ENCODE assay signal across 24 mouse cellular contexts in the genomic region with DNA sequence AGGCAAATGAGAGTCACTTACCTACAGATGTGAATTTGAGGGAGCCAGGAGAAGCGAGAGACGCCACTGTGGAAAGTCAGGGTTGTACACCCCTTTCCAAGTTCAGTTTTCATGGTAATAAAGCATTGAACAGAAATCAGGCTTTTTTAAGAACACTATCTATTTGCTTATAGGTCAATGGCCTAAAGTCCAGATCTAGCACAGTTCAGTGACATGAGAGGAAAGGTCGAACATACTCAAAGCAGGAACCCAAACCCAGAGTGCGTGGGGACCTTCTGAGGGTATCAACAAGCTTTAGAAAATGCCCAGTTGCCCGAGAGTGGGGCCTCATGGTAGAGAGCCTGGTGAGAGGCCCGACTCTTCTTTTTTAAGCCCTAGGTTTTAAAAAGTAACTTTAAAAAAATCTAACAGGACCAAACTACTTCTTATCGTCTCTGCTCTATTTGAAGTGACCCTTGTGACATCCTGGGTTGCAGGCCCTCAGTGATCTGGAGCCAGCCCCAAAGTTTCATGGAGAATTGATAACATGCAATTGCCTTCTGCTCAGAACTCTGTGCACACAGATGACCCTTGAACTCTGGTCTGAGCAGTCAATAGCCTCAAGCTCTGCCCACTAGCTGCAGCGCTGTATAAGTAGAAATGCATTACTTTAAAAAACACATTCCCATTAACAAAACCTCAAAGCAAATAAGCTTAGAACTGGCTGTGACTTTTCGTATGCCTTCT. TPM values are rescaled to one million over a fixed set of nuclear protein-coding genes. Genes with fewer than 3 reads are reported as not detected.
DNase-seq lines count a peak whose midpoint lies in the region; ATAC-seq and TF ChIP-seq lines count a peak whose summit lies in the region.
"Had no signal": no experiment of that assay in that cellular context is flagged by ENCODE, and none has a peak within 500 bp of the region (broad histone marks: within the 10 kb centered on the region; RNA-seq: fewer than 3 reads in every experiment).

A gene (minus strand): TSS at position 121 of the 726 bp plus-strand sequence.

- H3K4me1 ChIP-seq in intestine, postnatal 0 days (replicated peaks; ENCODE audit: control insufficient read depth, insufficient read depth, low read length) = no peaks in the 10 kb centered on the region
- no peaks in the 10 kb centered on the region; a peak in 1 of 4 replicates for H3K4me1 ChIP-seq in liver, embryonic 14.5 days (replicated peaks; ENCODE audit: control insufficient read depth in 2 of 2, insufficient read depth in 2 of 2, low read length in 1 of 2)
- H3K4me1 ChIP-seq in midbrain, embryonic 16.5 days (ENCODE audit: control insufficient read depth, insufficient read depth, low read length) = no peaks in the 10 kb centered on the region
- H3K4me1 ChIP-seq: embryonic facial prominence, embryonic 12.5 days; forebrain, embryonic 15.5 days; heart, embryonic 15.5 days had no signal

- DNase-seq in heart, adult 11 months = peak; percentile 33
- DNase-seq in heart, postnatal 36 days = no peak
- DNase-seq in liver, embryonic 14.5 days (ENCODE audit: low read depth in 3 of 3, low spot score in 3 of 3) = peak in 1 of 3 experiments; percentile 5
- DNase-seq in yolk sac, embryonic 10.5 days (ENCODE audit: low spot score) = peak; percentile 69
- no peak for DNase-seq in lung, postnatal 14 days
- DNase-seq: cerebellum, adult 11-12 months; cerebellum, adult 9-10 months; cerebellum, postnatal 25 days; heart, adult 2 months; heart, postnatal 14 days had no signal

- ATAC-seq in intestine, postnatal 0 days = peak; percentile 33; the same call in 1 of the 2 replicates
- peak; percentile 56; the same call in 1 of the 2 replicates for ATAC-seq in liver, embryonic 14.5 days (ENCODE audit: insufficient read depth)
- ATAC-seq in midbrain, embryonic 16.5 days = no peak
- ATAC-seq: activated CD4-positive, CD25-positive, alpha-beta regulatory T cell, adult 4 months; forebrain, embryonic 15.5 days; Patski had no signal

- no peak within 1 kb of the TSS for H3K4me3 ChIP-seq in intestine, postnatal 0 days (ENCODE audit: low read depth, low read length)
- H3K4me3 ChIP-seq in liver, embryonic 14.5 days (ENCODE audit: insufficient read depth in 1 of 2, low read depth in 2 of 2, low read length in 2 of 2) = no peak within 1 kb of the TSS; a peak in 1 of 4 replicates
- H3K4me3 ChIP-seq in midbrain, embryonic 16.5 days (ENCODE audit: low read depth, low read length) = no peak within 1 kb of the TSS
- H3K4me3 ChIP-seq: embryonic facial prominence, embryonic 12.5 days; forebrain, embryonic 15.5 days; heart, adult 2 months; heart, embryonic 15.5 days; hindbrain, embryonic 10.5 days had no signal

- peak within 1 kb of the TSS; percentile 35 for H3K27ac ChIP-seq in intestine, postnatal 0 days (ENCODE audit: low read depth, low read length)
- no peak within 1 kb of the TSS for H3K27ac ChIP-seq in liver, embryonic 14.5 days
- no peak within 1 kb of the TSS for H3K27ac ChIP-seq in midbrain, embryonic 16.5 days (ENCODE audit: low read length)
- H3K27ac ChIP-seq: embryonic facial prominence, embryonic 12.5 days; forebrain, embryonic 15.5 days; heart, adult 2 months; heart, embryonic 15.5 days; hindbrain, embryonic 10.5 days; hindbrain, embryonic 14.5 days had no signal

- H3K9me3 ChIP-seq in intestine, postnatal 0 days (ENCODE audit: control insufficient read depth) = no peaks in the 10 kb centered on the region
- no peaks in the 10 kb centered on the region for H3K9me3 ChIP-seq in liver, embryonic 14.5 days (ENCODE audit: control insufficient read depth, low read length)
- H3K9me3 ChIP-seq in midbrain, embryonic 16.5 days (replicated peaks; ENCODE audit: control insufficient read depth, low read length, poor library complexity, severe bottlenecking) = no peaks in the 10 kb centered on the region
- H3K9me3 ChIP-seq: embryonic facial prominence, embryonic 12.5 days; forebrain, embryonic 15.5 days; heart, embryonic 15.5 days; hindbrain, embryonic 10.5 days had no signal

- H3K9ac ChIP-seq in intestine, postnatal 0 days (ENCODE audit: low read depth, low read length) = no peak within 1 kb of the TSS
- H3K9ac ChIP-seq in liver, embryonic 14.5 days (replicated peaks) = no peak within 1 kb of the TSS
- H3K9ac ChIP-seq in midbrain, embryonic 16.5 days (ENCODE audit: low read depth, low read length) = no peak within 1 kb of the TSS
- H3K9ac ChIP-seq: embryonic facial prominence, embryonic 12.5 days; forebrain, embryonic 15.5 days; heart, embryonic 15.5 days; hindbrain, embryonic 14.5 days had no signal

- intact Hi-C loops in heart, postnatal 36 days (cut with DNase I) = no loop called here

- 56% methylated on average over 9 of the region's 9 CpGs for WGBS in intestine, postnatal 0 days
- 55% methylated on average over 9 of the region's 9 CpGs for WGBS in liver, embryonic 14.5 days (ENCODE audit: insufficient replicate concordance)
- WGBS in midbrain, embryonic 16.5 days = 93% methylated on average over 9 of the region's 9 CpGs

- H3K36me3 ChIP-seq in intestine, postnatal 0 days (ENCODE audit: control insufficient read depth, insufficient read depth) = no peaks in the 10 kb centered on the region
- H3K36me3 ChIP-seq in liver, embryonic 14.5 days (replicated peaks; ENCODE audit: control insufficient read depth, insufficient read depth, low read depth) = no peaks in the 10 kb centered on the region
- no peaks in the 10 kb centered on the region for H3K36me3 ChIP-seq in midbrain, embryonic 16.5 days (ENCODE audit: control insufficient read depth, insufficient read depth, low read length)
- H3K36me3 ChIP-seq: embryonic facial prominence, embryonic 12.5 days; forebrain, embryonic 15.5 days; heart, embryonic 15.5 days; hindbrain, embryonic 10.5 days had no signal

- peak within 1 kb of the TSS; percentile 32 for H3K4me2 ChIP-seq in intestine, postnatal 0 days (replicated peaks; ENCODE audit: low read depth)
- H3K4me2 ChIP-seq in liver, embryonic 14.5 days (ENCODE audit: low read depth) = peak within 1 kb of the TSS; percentile 2
- no peak within 1 kb of the TSS for H3K4me2 ChIP-seq in midbrain, embryonic 16.5 days (ENCODE audit: low read length)
- H3K4me2 ChIP-seq: embryonic facial prominence, embryonic 12.5 days; forebrain, embryonic 15.5 days; heart, embryonic 11.5 days; heart, embryonic 15.5 days; hindbrain, embryonic 14.5 days had no signal

- TF ChIP-seq CTCF in intestine, postnatal 0 days (IDR thresholded peaks at IDR 0.05; ENCODE audit: low read depth) = 0 out of 2 replicates have a peak, but pooled peaks have one; percentile 12
- no peak for TF ChIP-seq CTCF in liver, embryonic 14.5 days (IDR thresholded peaks at IDR 0.05; ENCODE audit: low read depth)

- no peak for TF ChIP-seq EP300 in liver, embryonic 14.5 days (IDR thresholded peaks at IDR 0.05; ENCODE audit: low read depth)

- H3K27me3 ChIP-seq in intestine, postnatal 0 days (replicated peaks; ENCODE audit: control insufficient read depth, insufficient read depth, low read length) = no peaks in the 10 kb centered on the region
- no peaks in the 10 kb centered on the region for H3K27me3 ChIP-seq in liver, embryonic 14.5 days (ENCODE audit: control insufficient read depth, insufficient read depth, low read length)
- H3K27me3 ChIP-seq in midbrain, embryonic 16.5 days (ENCODE audit: control insufficient read depth, insufficient read depth, low read depth, low read length) = no peaks in the 10 kb centered on the region
- H3K27me3 ChIP-seq: CH12.LX; embryonic facial prominence, embryonic 12.5 days; forebrain, embryonic 15.5 days; heart, embryonic 15.5 days; Patski had no signal

RNA-seq across cellular contexts. Expression of the gene that starts here (rescaled TPM):
- not detected for total RNA-seq in heart, postnatal 36 days (2021)
- 2.8 and 4.0 TPM in 2 replicates for polyA plus RNA-seq in intestine, postnatal 0 days (2015; fragmentation: Nextera tagmentation; extraction: Ambion mirVana)
- 1.9 and 3.5 TPM in 2 replicates for polyA plus RNA-seq in liver, embryonic 14.5 days (2012; rRNA removed)
- 4.6 and 8.2 TPM in 2 replicates for polyA plus RNA-seq in liver, embryonic 14.5 days (2014; fragmentation: Nextera tagmentation; extraction: Ambion mirVana)
- polyA plus RNA-seq in midbrain, embryonic 16.5 days (2015; fragmentation: Nextera tagmentation; extraction: Ambion mirVana) = not detected in 2 replicates
- total RNA-seq: adrenal gland, adult 18-20 months; heart, adult 2 months; heart, postnatal 14 days had no signal
- polyA plus RNA-seq: cortical plate, adult 2 months; embryonic facial prominence, embryonic 12.5 days; forebrain, embryonic 11.5 days; forebrain, embryonic 15.5 days; heart, adult 2 months; heart, embryonic 11.5 days; heart, embryonic 15.5 days had no signal

Comparison
In these comparisons a context has a peak if more than half of its experiments do, and no peak if none do; other contexts are left out.
1. DNase-seq: peak in heart, adult 11 months (single experiment) and yolk sac, embryonic 10.5 days (single experiment); none in heart, postnatal 36 days (0 of 2) and lung, postnatal 14 days (single experiment).